Mouse (Mus musculus): ENCODE data around the gene Nucks1. TPM values are rescaled to one million over a fixed set of nuclear protein-coding genes. Genes with fewer than 3 reads are reported as not detected.

Nucks1 gene
- polyA plus RNA-seq, 1 experiment from 2014 or later = 45.1 TPM

GRCm38 (mm10) chr1:131965818-131966217 lies 55.5 kb downstream of the Nucks1 start:
- H3K4me1 ChIP-seq (ENCODE audit: control insufficient read depth, insufficient read depth, low read length) = peaks cover 12% of the 10 kb centered on the region
- H3K4me3 ChIP-seq (ENCODE audit: low read depth, low read length) = no peak overlapping the region
- DNase-seq (ENCODE audit: low spot score) (no peak), ATAC-seq (ENCODE audit: low read depth) (no peak)
- WGBS = 42% methylated on average over 5 of the region's 5 CpGs
- peaks cover 45% of the 10 kb centered on the region for H3K27me3 ChIP-seq (replicated peaks; ENCODE audit: control insufficient read depth, insufficient read depth, low read length)
- no peak overlapping the region for H3K4me2 ChIP-seq (ENCODE audit: low read depth, low read length)
- H3K9me3 ChIP-seq (ENCODE audit: control insufficient read depth, low read length) = no peaks in the 10 kb centered on the region
- H3K27ac ChIP-seq (replicated peaks; ENCODE audit: low read depth, low read length) = no peak overlapping the region
- no peak overlapping the region for H3K9ac ChIP-seq (ENCODE audit: low read depth, low read length)
- no peaks in the 10 kb centered on the region for H3K36me3 ChIP-seq (ENCODE audit: control insufficient read depth, insufficient read depth, low read length)

GRCm38 (mm10) chr1:131967336-131967735 lies 57.0 kb downstream of the Nucks1 start:
- H3K4me3 ChIP-seq (ENCODE audit: low read depth, low read length) = no peak overlapping the region
- WGBS = 71% methylated on average over 7 of the region's 7 CpGs
- peaks cover 26% of the 10 kb centered on the region for H3K4me1 ChIP-seq (ENCODE audit: control insufficient read depth, insufficient read depth, low read length)
- no peak overlapping the region for H3K9ac ChIP-seq (ENCODE audit: low read depth, low read length)
- H3K4me2 ChIP-seq (ENCODE audit: low read depth, low read length) = no peak overlapping the region
- H3K27ac ChIP-seq (replicated peaks; ENCODE audit: low read depth, low read length) = no peak overlapping the region
- DNase-seq (ENCODE audit: low spot score) (peak; percentile 23), ATAC-seq (ENCODE audit: low read depth) (no peak)
- H3K9me3 ChIP-seq (ENCODE audit: control insufficient read depth, low read length) = no peaks in the 10 kb centered on the region
- peaks cover 34% of the 10 kb centered on the region for H3K27me3 ChIP-seq (replicated peaks; ENCODE audit: control insufficient read depth, insufficient read depth, low read length)
- no peaks in the 10 kb centered on the region for H3K36me3 ChIP-seq (ENCODE audit: control insufficient read depth, insufficient read depth, low read length)

DNA sequence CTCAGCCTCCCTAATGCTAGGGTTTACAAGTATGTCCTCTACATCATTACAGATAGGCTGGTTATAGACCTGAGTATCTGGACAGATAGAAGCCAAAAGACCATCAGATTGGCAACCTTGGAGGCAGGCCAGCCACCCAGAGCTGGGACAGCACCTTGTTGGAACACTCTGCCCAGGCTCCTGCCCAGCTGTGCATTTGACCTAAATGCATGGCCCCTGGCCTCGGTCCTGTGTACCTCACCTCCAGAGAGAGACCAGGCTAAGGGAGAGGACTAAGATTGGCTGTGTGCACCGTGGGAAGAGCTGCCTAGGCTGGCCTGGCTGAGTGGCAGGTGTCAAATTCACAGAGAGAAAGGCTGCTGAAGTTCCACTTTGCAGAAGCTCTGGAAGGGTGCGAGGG lies 58.2 kb downstream of the Nucks1 start:
- ATAC-seq (ENCODE audit: low read depth) (no peak), DNase-seq (ENCODE audit: low spot score) (no peak)
- 34% methylated on average over 3 of the region's 3 CpGs for WGBS
- H3K4me1 ChIP-seq (ENCODE audit: control insufficient read depth, insufficient read depth, low read length) = peaks cover 25% of the 10 kb centered on the region
- H3K4me2 ChIP-seq (ENCODE audit: low read depth, low read length) = no peak overlapping the region
- H3K27me3 ChIP-seq (replicated peaks; ENCODE audit: control insufficient read depth, insufficient read depth, low read length) = peaks cover 23% of the 10 kb centered on the region
- H3K4me3 ChIP-seq (ENCODE audit: low read depth, low read length) = no peak overlapping the region
- no peaks in the 10 kb centered on the region for H3K9me3 ChIP-seq (ENCODE audit: control insufficient read depth, low read length)
- H3K27ac ChIP-seq (replicated peaks; ENCODE audit: low read depth, low read length) = no peak overlapping the region
- H3K36me3 ChIP-seq (ENCODE audit: control insufficient read depth, insufficient read depth, low read length) = no peaks in the 10 kb centered on the region
- H3K9ac ChIP-seq (ENCODE audit: low read depth, low read length) = no peak overlapping the region

DNA sequence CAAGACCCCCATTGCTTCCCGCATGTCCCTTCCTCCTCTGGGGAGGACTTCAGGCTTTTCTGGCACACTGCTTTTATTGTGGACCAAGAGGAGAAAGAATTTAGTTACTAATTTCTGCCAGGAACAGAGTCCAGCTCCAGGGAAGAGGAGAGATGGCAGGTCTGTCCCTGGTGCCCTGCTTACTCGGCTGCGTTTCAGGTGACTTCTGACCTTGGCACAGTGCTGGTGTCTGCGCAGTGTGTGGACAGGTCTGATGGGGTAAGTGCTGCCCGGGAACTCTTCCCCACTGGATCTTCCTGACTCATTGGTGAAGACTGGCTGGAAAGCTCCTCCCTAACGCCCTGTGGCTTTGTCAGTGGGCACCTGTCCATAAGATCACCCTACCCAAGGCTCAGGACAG lies 58.6 kb downstream of the Nucks1 start:
- Histone ChIP-seq H3K4me2 (ENCODE audit: low read depth, low read length) (no peak overlapping the region), H3K36me3 (ENCODE audit: control insufficient read depth, insufficient read depth, low read length) (no peaks in the 10 kb centered on the region), H3K4me3 (ENCODE audit: low read depth, low read length) (no peak overlapping the region), H3K4me1 (ENCODE audit: control insufficient read depth, insufficient read depth, low read length) (peaks cover 21% of the 10 kb centered on the region), H3K9ac (ENCODE audit: low read depth, low read length) (no peak overlapping the region), H3K27me3 (replicated peaks; ENCODE audit: control insufficient read depth, insufficient read depth, low read length) (peaks cover 18% of the 10 kb centered on the region), H3K9me3 (ENCODE audit: control insufficient read depth, low read length) (no peaks in the 10 kb centered on the region), H3K27ac (replicated peaks; ENCODE audit: low read depth, low read length) (no peak overlapping the region)
- DNase-seq (ENCODE audit: low spot score) (no peak), ATAC-seq (ENCODE audit: low read depth) (no peak)
- 66% methylated on average over 6 of the region's 6 CpGs for WGBS

GRCm38 (mm10) chr1:131969825-131970224 lies 59.5 kb downstream of the Nucks1 start:
- Histone ChIP-seq H3K4me1 (ENCODE audit: control insufficient read depth, insufficient read depth, low read length) (peaks cover 18% of the 10 kb centered on the region), H3K9ac (ENCODE audit: low read depth, low read length) (no peak overlapping the region), H3K36me3 (ENCODE audit: control insufficient read depth, insufficient read depth, low read length) (no peaks in the 10 kb centered on the region), H3K4me2 (ENCODE audit: low read depth, low read length) (no peak overlapping the region), H3K27me3 (replicated peaks; ENCODE audit: control insufficient read depth, insufficient read depth, low read length) (peaks cover 10% of the 10 kb centered on the region), H3K4me3 (ENCODE audit: low read depth, low read length) (no peak overlapping the region), H3K27ac (replicated peaks; ENCODE audit: low read depth, low read length) (no peak overlapping the region), H3K9me3 (ENCODE audit: control insufficient read depth, low read length) (no peaks in the 10 kb centered on the region)
- DNase-seq (ENCODE audit: low spot score) (no peak), ATAC-seq (ENCODE audit: low read depth) (no peak)
- WGBS = 43% methylated on average over 4 of the region's 4 CpGs

DNA sequence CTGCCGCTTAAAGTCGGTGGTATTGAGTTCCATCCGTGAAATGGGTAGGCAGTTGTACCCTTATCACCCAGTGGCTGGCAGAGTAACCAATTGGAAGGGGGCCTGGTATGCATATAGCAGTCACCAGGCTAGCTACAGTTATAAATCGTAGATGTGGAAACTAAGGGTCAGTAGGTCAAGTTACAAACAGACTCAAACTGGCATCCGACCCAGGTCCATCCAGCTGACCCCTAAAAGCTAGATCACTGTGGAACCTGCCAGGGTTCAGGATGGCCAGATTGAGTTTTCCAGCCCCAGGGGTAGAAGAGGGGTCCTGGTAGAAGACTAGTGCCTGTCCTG lies 60.0 kb downstream of the Nucks1 start:
- no peak for ATAC-seq (ENCODE audit: low read depth)
- H3K4me2 ChIP-seq (ENCODE audit: low read depth, low read length) = 0 out of 2 replicates have a peak overlapping the region, but pooled peaks have one; percentile 20
- peaks cover 7% of the 10 kb centered on the region; the same call in 1 of the 2 replicates for H3K27me3 ChIP-seq (replicated peaks; ENCODE audit: control insufficient read depth, insufficient read depth, low read length)
- WGBS = 40% methylated on average over 5 of the region's 5 CpGs
- no peaks in the 10 kb centered on the region for H3K9me3 ChIP-seq (ENCODE audit: control insufficient read depth, low read length)
- H3K4me3 ChIP-seq (ENCODE audit: low read depth, low read length) = no peak overlapping the region
- H3K36me3 ChIP-seq (ENCODE audit: control insufficient read depth, insufficient read depth, low read length) = no peaks in the 10 kb centered on the region
- DNase-seq (ENCODE audit: low spot score) = no peak
- no peak overlapping the region for H3K9ac ChIP-seq (ENCODE audit: low read depth, low read length)
- H3K27ac ChIP-seq (replicated peaks; ENCODE audit: low read depth, low read length) = no peak overlapping the region
- H3K4me1 ChIP-seq (ENCODE audit: control insufficient read depth, insufficient read depth, low read length) = peaks cover 18% of the 10 kb centered on the region

- no peaks in the 10 kb centered on the region for H3K36me3 ChIP-seq (ENCODE audit: control insufficient read depth, insufficient read depth, low read length)
- peak overlapping the region; percentile 20; the same call in 1 of the 2 replicates for H3K4me2 ChIP-seq (ENCODE audit: low read depth, low read length)
- no peak overlapping the region for H3K4me3 ChIP-seq (ENCODE audit: low read depth, low read length)
- H3K4me1 ChIP-seq (ENCODE audit: control insufficient read depth, insufficient read depth, low read length) = peaks cover 18% of the 10 kb centered on the region
- peaks cover 7% of the 10 kb centered on the region; the same call in 1 of the 2 replicates for H3K27me3 ChIP-seq (replicated peaks; ENCODE audit: control insufficient read depth, insufficient read depth, low read length)
- H3K27ac ChIP-seq (replicated peaks; ENCODE audit: low read depth, low read length) = peak overlapping the region; percentile 18; the same call in 1 of the 2 replicates
- ATAC-seq (ENCODE audit: low read depth) (peak; percentile 38; the same call in 1 of the 2 replicates), DNase-seq (ENCODE audit: low spot score) (peak; percentile 48)
- H3K9ac ChIP-seq (ENCODE audit: low read depth, low read length) = peak overlapping the region; percentile 25; the same call in 1 of the 2 replicates
- H3K9me3 ChIP-seq (ENCODE audit: control insufficient read depth, low read length) = no peaks in the 10 kb centered on the region
- 13% methylated on average over 15 of the region's 16 CpGs for WGBS
These were observed 60.6 kb downstream of the Nucks1 start for GRCm38 (mm10) chr1:131970661-131971520.

DNA sequence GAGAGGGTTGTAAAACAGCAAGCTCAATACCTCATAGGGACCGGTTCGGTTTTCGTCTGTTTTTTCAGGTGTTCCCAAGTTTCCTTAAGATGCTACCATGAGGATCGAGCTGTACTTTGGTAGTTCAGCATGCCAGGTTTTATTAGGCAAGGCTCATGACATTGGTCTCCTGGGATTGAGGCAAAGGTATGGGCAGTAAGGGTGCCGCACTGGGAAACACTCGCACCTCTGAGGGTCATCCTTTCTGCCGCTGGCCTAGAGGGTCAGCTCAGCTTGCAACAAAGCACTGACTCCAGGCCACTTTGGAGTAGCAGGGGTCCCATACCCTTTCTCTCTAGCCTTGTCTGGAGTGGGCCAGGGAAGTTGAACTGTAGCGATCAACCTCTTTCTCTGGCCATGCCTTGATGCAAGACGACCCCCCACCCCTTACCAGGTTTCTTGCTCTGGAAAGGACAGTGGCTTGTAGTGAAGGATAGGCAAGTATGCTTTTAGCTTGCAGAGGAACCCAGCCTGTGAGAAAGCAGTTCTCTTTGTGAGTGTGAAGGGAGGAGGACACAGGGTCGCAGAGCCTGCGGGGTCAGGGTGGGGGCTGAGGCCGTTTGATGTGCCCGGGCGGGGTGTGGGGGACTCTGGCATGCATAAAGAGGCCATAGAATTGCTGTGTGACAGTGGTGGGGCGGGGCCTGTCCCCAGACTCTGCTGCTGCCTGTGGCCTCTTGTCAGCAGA lies 61.6 kb downstream of the Nucks1 start:
- H3K27ac ChIP-seq (replicated peaks; ENCODE audit: low read depth, low read length) = no peak overlapping the region
- H3K9ac ChIP-seq (ENCODE audit: low read depth, low read length) = peak overlapping the region; percentile 19; the same call in 1 of the 2 replicates
- ATAC-seq (ENCODE audit: low read depth) (peak; percentile 24; the same call in 1 of the 2 replicates), DNase-seq (ENCODE audit: low spot score) (peak; percentile 24)
- H3K4me3 ChIP-seq (ENCODE audit: low read depth, low read length) = no peak overlapping the region
- H3K9me3 ChIP-seq (ENCODE audit: control insufficient read depth, low read length) = no peaks in the 10 kb centered on the region
- H3K4me1 ChIP-seq (ENCODE audit: control insufficient read depth, insufficient read depth, low read length) = peaks cover 18% of the 10 kb centered on the region
- 34% methylated on average over 14 of the region's 15 CpGs for WGBS
- H3K27me3 ChIP-seq (replicated peaks; ENCODE audit: control insufficient read depth, insufficient read depth, low read length) = peaks cover 7% of the 10 kb centered on the region; the same call in 1 of the 2 replicates
- no peak overlapping the region for H3K4me2 ChIP-seq (ENCODE audit: low read depth, low read length)
- no peaks in the 10 kb centered on the region for H3K36me3 ChIP-seq (ENCODE audit: control insufficient read depth, insufficient read depth, low read length)
